Mouse (Mus musculus) C2C12 (cell line): ENCODE data around the gene Atxn2. TPM values are rescaled to one million over a fixed set of nuclear protein-coding genes. Genes with fewer than 3 reads are reported as not detected.

Experiments used
- H3K27me3 ChIP-seq: one replicate; pipeline ENCODE4 v1.6.1; 2011; ENCODE audit not compliant: control insufficient read depth, insufficient read depth, insufficient read length
- H3K36me3 ChIP-seq: one replicate; pipeline ENCODE4 v1.6.1; 2011; ENCODE audit not compliant: control insufficient read depth, insufficient read depth
- H3K4me3 ChIP-seq: one replicate; pipeline ENCODE4 v1.5.1; 2011; ENCODE audit warnings: mild to moderate bottlenecking, control low read depth; ENCODE audit not compliant: poor library complexity, insufficient read depth, severe bottlenecking
- H3K79me2 ChIP-seq: one replicate; pipeline ENCODE4 v1.6.1; 2011; ENCODE audit not compliant: control insufficient read depth, insufficient read depth
- H3K79me3 ChIP-seq: one replicate; pipeline ENCODE4 v1.6.1; 2011; ENCODE audit warnings: low read depth, control low read depth
- H3ac ChIP-seq: one replicate; pipeline ENCODE3; 2011; ENCODE audit warnings: low read depth; ENCODE audit not compliant: control insufficient read depth, insufficient read length
- CEBPB ChIP-seq: IDR thresholded peaks from one replicate; pipeline ENCODE4 v1.6.1; 2011; ENCODE audit warnings: low read depth, mild to moderate bottlenecking, control low read depth, moderate library complexity
- CTCF ChIP-seq: IDR thresholded peaks from one replicate; pipeline ENCODE4 v1.5.1; 2011; ENCODE audit not compliant: control insufficient read depth, insufficient read depth, insufficient read length
- FOSL1 ChIP-seq: IDR thresholded peaks from one replicate; pipeline ENCODE4 v1.8.0; 2011; ENCODE audit warnings: mild to moderate bottlenecking, low read length; ENCODE audit not compliant: poor library complexity, insufficient read depth, severe bottlenecking
- MAX ChIP-seq: IDR thresholded peaks from one replicate; pipeline ENCODE4 v1.6.1; 2011; ENCODE audit warnings: mild to moderate bottlenecking, control low read depth
- MYOD1 ChIP-seq: IDR thresholded peaks from one replicate; pipeline ENCODE4 v1.6.1; 2011; ENCODE audit warnings: low read depth; ENCODE audit not compliant: control insufficient read depth, insufficient read length
- MYOG ChIP-seq: IDR thresholded peaks from one replicate; pipeline ENCODE4 v1.6.1; 2011; ENCODE audit not compliant: control insufficient read depth, insufficient read length; ENCODE audit errors: extremely low read depth
- USF1 ChIP-seq: IDR thresholded peaks from one replicate; pipeline ENCODE4 v1.6.1; 2011; ENCODE audit warnings: low read depth, mild to moderate bottlenecking, control low read depth, moderate library complexity
- polyA plus RNA-seq: library from polyadenylated mRNA; unstranded; fragments of >200 nt; fragmentation: generic; extraction: Trizol; gene quantifications from one replicate; pipeline ENCODE4 v1.2.1, GENCODE M21; 2012; ENCODE audit warnings: missing spikeins

Gene Atxn2
- polyA plus RNA-seq, 1 experiment = 69.9 TPM

GRCm38 (mm10) chr5:121712232-121712933, 1.2 kb downstream of the Atxn2 start:
- Histone ChIP-seq H3K4me3 (peak overlapping the region; percentile 71), H3K79me2 (peaks cover 55% of the 10 kb centered on the region), H3ac (peak overlapping the region; percentile 88), H3K36me3 (peaks cover 7% of the 10 kb centered on the region), H3K79me3 (peaks cover 53% of the 10 kb centered on the region), H3K27me3 (no peaks in the 10 kb centered on the region)
- no peak for TF ChIP-seq MYOG
- no peak for TF ChIP-seq MYOD1
- no peak for TF ChIP-seq CTCF

GRCm38 (mm10) chr5:121712934-121713538, 1.9 kb downstream of the Atxn2 start:
- Histone ChIP-seq H3K27me3 (no peaks in the 10 kb centered on the region), H3K79me3 (peaks cover 59% of the 10 kb centered on the region), H3K4me3 (peak overlapping the region; percentile 71), H3K79me2 (peaks cover 61% of the 10 kb centered on the region), H3ac (peak overlapping the region; percentile 89), H3K36me3 (peaks cover 9% of the 10 kb centered on the region)
- TF ChIP-seq CEBPB (no peak), MYOD1 (no peak), CTCF (no peak), MYOG (no peak), MAX (no peak), USF1 (no peak), FOSL1 (no peak)

GRCm38 (mm10) chr5:121714331-121714730, 3.2 kb downstream of the Atxn2 start:
- H3K79me3 ChIP-seq = peaks cover 72% of the 10 kb centered on the region
- no peak overlapping the region for H3K4me3 ChIP-seq
- peaks cover 9% of the 10 kb centered on the region for H3K36me3 ChIP-seq
- peaks cover 74% of the 10 kb centered on the region for H3K79me2 ChIP-seq
- H3K27me3 ChIP-seq = no peaks in the 10 kb centered on the region
- H3ac ChIP-seq = no peak overlapping the region
- TF ChIP-seq CTCF (no peak), MYOG (no peak), MAX (no peak), USF1 (no peak), CEBPB (no peak), MYOD1 (no peak), FOSL1 (no peak)

- TF ChIP-seq FOSL1 (no peak), CTCF (no peak), CEBPB (no peak), MYOG (no peak), MYOD1 (no peak), MAX (no peak), USF1 (no peak)
These were observed 3.8 kb downstream of the Atxn2 start for GRCm38 (mm10) chr5:121714928-121715327.

GRCm38 (mm10) chr5:121718462-121718861, 7.3 kb downstream of the Atxn2 start:
- H3K4me3 ChIP-seq = no peak overlapping the region
- no peaks in the 10 kb centered on the region for H3K27me3 ChIP-seq
- H3K79me3 ChIP-seq = peaks cover 95% of the 10 kb centered on the region
- TF ChIP-seq MAX = no peak
- peaks cover 100% of the 10 kb centered on the region for H3K79me2 ChIP-seq
- peaks cover 9% of the 10 kb centered on the region for H3K36me3 ChIP-seq
- no peak overlapping the region for H3ac ChIP-seq

More at GRCm38 (mm10) chr5:121714928-121715327, 3.8 kb downstream of the Atxn2 start:
- Histone ChIP-seq H3K27me3 (no peaks in the 10 kb centered on the region), H3K36me3 (peaks cover 9% of the 10 kb centered on the region), H3K79me3 (peaks cover 78% of the 10 kb centered on the region), H3ac (no peak overlapping the region), H3K79me2 (peaks cover 80% of the 10 kb centered on the region), H3K4me3 (no peak overlapping the region)

GRCm38 (mm10) chr5:121720888-121721585, 9.9 kb downstream of the Atxn2 start:
- Histone ChIP-seq H3K27me3 (no peaks in the 10 kb centered on the region), H3K4me3 (no peak overlapping the region), H3ac (no peak overlapping the region), H3K79me2 (peaks cover 100% of the 10 kb centered on the region), H3K36me3 (peaks cover 9% of the 10 kb centered on the region), H3K79me3 (peaks cover 93% of the 10 kb centered on the region)
- no peak for TF ChIP-seq USF1
- TF ChIP-seq MAX = no peak
- no peak for TF ChIP-seq CTCF
- TF ChIP-seq CEBPB = no peak
- no peak for TF ChIP-seq MYOD1
- no peak for TF ChIP-seq FOSL1
